Mouse (Mus musculus) CD8-positive naive resting alpha-beta T cell, adult 2 months (primary cell): ENCODE results near the gene Cyp4f14.
"Not testable (repeated sequence)": the region's sequence is repeated elsewhere in the genome, so short reads cannot be mapped to it uniquely, and the experiment has no call there.

Experiments
- DNase-seq, 2 experiments: peaks; one replicate each; pipeline ENCODE4 v3.0.0; 2022; ENCODE audit warnings: low read depth in 2 of 2, low spot score in 2 of 2

The Cyp4f14 gene

DNA sequence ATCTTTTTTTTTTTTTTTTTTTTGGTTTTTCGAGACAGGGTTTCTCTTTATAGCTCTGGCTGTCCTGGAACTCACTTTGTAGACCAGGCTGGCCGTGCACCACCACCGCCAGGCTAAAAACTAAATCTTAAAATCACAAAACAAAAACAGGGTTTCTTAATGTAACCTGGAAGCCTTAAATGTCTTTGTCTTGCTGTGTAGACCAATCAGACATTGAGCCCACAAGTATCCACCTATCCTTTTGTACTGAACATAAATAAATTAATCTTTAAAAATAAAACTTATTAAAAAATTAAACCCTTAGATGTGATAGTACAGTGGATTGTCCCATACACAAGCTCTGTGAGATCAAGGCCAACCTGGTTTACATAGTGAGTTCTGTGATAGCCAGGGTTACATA, 23.2 kb downstream of the Cyp4f14 start:
- no peak for DNase-seq

DNA sequence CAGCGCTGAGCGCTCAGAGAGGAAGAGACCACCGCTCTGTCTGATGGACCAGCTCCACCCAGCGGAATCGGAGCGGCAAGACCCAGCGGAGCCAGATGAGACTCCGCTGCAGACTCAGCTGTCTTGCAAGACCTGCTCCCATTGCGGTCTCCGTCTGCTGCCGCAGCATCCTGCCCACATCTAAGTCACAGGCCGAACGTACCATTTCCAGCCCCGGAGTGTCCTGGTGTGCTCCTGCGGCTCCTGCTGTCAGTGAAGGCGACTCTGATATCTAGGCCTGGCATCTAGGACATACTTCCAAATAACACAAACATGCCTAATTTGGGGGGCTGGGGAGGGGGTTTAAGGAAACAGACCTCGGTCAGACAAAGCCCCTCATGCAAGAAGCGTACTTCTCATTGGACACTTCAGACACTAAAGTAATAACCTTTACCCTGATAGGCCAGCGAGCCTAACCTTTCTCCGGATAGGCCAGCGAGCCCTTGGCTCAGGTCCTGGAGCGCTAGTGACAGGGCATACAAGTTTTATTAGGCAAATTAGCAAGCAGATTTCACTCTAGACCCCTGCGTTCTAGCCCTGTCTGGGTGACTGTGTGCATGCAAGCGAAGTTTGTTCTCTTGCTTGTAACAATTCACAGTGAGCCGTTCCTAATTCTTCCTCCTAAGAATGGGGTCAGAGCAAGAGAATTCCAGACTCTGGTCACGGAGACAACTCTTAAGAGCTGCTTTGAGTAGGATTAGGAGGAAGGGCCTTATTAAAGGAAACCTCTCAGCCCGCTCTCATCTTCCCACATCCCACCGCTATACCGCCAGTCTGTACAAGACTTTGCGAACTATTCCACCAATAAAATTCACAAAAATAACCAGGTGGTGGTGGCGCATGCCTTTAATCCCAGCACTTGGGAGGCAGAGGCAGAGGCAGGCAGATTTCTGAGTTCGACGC, 25.6 kb downstream of the Cyp4f14 start, which contains the start of gene Zfp870:
Gene Zfp870 (minus strand): TSS at position 404 of the 942 bp plus-strand sequence.
- peak; percentile 40 to 53 for DNase-seq

DNA sequence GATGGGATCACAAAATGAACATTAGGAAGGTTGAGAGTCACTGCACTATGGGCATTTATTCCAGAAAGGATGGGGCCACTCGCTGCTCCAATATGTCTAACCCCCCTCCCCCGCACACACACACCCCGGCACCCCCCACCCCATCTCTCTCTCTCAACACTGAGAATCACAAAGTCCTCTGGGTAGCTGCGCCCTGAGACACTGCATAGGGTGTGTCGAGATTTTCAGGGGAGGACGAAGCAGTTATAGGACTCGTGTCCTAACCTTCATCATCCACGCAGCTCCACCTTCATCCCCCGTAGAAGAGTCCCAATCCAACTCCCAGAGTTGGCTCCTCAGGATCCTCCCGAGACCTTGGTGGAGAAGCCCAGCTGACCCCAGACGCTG, 26.3 kb downstream of the Cyp4f14 start:
- no peak for DNase-seq

DNA sequence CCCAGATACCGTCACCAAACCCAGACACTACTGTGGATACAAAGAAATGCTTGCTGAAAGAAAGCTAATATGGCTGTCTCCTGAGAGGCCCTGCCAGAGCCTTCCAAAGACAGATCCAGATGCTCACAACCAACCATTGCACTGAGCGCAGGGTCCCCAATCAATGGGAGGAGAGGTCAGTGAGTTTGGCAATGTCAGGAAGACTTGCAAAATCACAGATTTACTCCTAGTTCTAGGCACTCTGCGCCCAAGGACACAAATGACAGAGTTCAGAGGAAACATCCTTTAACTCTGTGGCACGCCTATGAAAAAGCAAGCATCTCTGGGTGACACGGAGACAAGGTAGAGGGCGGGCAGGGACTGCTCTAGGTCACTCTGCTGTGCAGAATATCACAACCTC, 27.5 kb downstream of the Cyp4f14 start:
- DNase-seq, result no peak

DNA sequence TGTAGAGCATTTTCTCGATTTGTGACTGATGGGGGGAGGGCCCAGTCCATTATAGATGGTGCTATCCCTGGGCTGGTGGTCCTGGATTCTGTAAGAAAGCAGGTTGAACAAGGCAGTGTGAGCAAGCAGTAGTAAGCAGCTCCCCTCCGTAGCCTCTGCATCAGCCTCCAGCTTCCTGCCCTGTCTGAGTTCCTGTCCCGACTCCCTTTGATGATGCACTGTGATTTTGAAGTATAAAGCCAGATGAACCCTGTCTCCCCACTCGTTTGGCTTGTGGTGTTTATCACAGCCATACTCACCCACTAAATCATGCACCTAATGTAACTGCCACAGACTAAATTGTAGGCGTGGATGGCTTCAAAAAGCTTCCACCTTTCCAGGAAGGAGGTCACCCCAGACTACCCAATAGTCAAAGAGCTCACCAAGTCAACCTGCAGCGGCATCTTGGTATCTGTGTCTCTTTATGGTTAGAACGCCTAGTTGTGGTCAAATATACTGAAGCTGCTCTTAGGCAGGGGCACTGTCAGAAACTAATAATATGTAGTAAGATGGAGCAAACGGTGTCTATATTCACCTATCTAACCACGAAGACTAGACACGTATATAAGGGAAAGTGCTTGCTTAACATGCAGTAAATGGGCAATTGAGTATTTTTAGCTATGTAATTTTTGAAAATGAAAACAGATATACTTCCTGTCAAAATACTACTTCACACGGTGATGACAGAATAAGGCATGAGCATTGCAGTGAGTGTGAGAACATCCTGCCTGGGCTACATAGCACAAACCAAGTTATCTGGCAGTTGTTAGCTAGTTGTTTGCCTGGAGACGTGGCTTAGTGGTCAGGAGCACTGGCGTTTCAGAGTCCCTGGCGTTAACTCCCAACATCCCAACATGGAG, 36.6 kb downstream of the Cyp4f14 start:
- DNase-seq, result peak in 1 of 2 experiments; percentile 15

GRCm38 (mm10) chr17:32878773-32879172, 38.4 kb downstream of the Cyp4f14 start:
- no peak for DNase-seq

GRCm38 (mm10) chr17:32877471-32878171, 39.5 kb downstream of the Cyp4f14 start:
- DNase-seq, result no peak

- no peak for DNase-seq
Observed at GRCm38 (mm10) chr17:32872696-32873095, 44.4 kb downstream of the Cyp4f14 start.

DNA sequence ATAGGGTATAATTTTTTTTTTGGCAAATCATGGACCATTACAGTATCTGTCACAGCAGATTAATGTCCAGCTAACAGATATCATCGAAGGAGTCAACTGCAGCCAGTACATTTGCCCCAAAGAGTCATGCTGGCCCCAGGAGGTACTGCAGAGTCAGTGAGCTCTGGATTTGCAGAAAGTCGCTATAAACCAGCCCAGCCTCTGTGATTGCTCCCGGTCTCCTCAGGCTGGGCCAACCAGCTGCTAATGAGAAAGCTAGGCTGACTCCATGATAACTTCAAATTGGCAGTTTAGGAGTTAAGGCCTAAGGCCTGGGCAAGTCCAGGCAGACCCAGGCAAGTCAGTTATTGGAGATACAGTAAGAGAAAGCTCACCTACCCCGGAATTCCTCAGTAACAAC, 45.1 kb downstream of the Cyp4f14 start:
- DNase-seq, result no peak

- DNase-seq, result no peak
Observed at GRCm38 (mm10) chr17:32871483-32871882, 45.7 kb downstream of the Cyp4f14 start.

DNA sequence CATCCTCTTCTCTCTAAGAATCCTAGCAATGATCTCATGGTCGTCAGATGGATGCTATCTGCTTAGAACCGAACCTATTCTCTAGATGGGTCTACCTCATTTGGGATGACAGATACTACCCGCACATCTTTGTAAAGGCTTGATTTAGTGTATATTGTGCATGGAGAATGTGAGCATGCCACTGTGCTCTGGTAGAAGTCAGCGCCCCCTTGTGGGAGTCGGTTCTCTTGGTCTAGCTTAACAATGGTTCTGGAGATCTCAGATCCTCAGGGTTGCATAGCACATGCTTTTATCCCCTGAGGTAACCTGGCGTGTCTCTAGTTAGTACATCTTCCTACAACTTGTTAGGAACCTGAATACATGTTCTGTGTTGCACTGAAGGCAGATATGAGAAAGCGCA, 49.9 kb downstream of the Cyp4f14 start:
- DNase-seq, result not testable (repeated sequence)

DNA sequence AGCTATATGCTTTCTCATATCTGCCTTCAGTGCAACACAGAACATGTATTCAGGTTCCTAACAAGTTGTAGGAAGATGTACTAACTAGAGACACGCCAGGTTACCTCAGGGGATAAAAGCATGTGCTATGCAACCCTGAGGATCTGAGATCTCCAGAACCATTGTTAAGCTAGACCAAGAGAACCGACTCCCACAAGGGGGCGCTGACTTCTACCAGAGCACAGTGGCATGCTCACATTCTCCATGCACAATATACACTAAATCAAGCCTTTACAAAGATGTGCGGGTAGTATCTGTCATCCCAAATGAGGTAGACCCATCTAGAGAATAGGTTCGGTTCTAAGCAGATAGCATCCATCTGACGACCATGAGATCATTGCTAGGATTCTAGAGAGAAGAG, 60.4 kb downstream of the Cyp4f14 start:
- DNase-seq, result not testable (repeated sequence)
